Mouse (Mus musculus) neural tube, embryonic 11.5 days (tissue): ENCODE data around the gene Yap1. TPM values are rescaled to one million over a fixed set of nuclear protein-coding genes. Genes with fewer than 3 reads are reported as not detected.

Experiments used
- ATAC-seq: fragments of 200-750 bp; cut with Nextera tagmentation; 2 replicates; pipeline ENCODE4 v1.8.0; 2017; ENCODE audit warnings: moderate number of reproducible peaks, mild to moderate bottlenecking, moderate TSS enrichment, moderate library complexity; ENCODE audit not compliant: insufficient read depth, low FRiP score, low TSS enrichment
- DNase-seq: peaks from one replicate; pipeline ENCODE4 v3.0.0-alpha.2; 2015; ENCODE audit warnings: low spot score
- H3K27ac ChIP-seq: fragments of 300-500 bp; sonication (generic); 2 replicates; pipeline ENCODE4 v1.5.1; 2014; ENCODE audit warnings: low read depth, mild to moderate bottlenecking, low read length
- H3K27me3 ChIP-seq: fragments of 300-500 bp; sonication (generic); 2 replicates; pipeline ENCODE4 v1.6.1; 2014; ENCODE audit warnings: mild to moderate bottlenecking, low read length, mixed read lengths; ENCODE audit not compliant: control insufficient read depth, insufficient read depth
- H3K36me3 ChIP-seq: fragments of 300-500 bp; sonication (generic); 2 replicates; pipeline ENCODE4 v1.6.1; 2014; ENCODE audit warnings: mild to moderate bottlenecking, low read length, moderate library complexity, mixed read lengths; ENCODE audit not compliant: control insufficient read depth, insufficient read depth
- H3K4me1 ChIP-seq: fragments of 300-500 bp; sonication (generic); 2 replicates; pipeline ENCODE4 v1.6.1; 2014; ENCODE audit warnings: low read length, mixed read lengths; ENCODE audit not compliant: control insufficient read depth, insufficient read depth
- H3K4me2 ChIP-seq: fragments of 300-500 bp; sonication (generic); 2 replicates; pipeline ENCODE4 v1.6.1; 2014; ENCODE audit warnings: low read depth, mild to moderate bottlenecking, moderate library complexity
- H3K4me3 ChIP-seq: fragments of 300-500 bp; sonication (generic); 2 replicates; pipeline ENCODE4 v1.5.1; 2014; ENCODE audit warnings: low read depth, low read length
- H3K9ac ChIP-seq: fragments of 300-500 bp; sonication (generic); 2 replicates; pipeline ENCODE4 v1.6.1; 2014; ENCODE audit warnings: mild to moderate bottlenecking, low read length
- H3K9me3 ChIP-seq: fragments of 300-500 bp; sonication (generic); 2 replicates; pipeline ENCODE4 v1.6.1; 2016; ENCODE audit warnings: low read length; ENCODE audit not compliant: control insufficient read depth
- WGBS: fragments of 180-500 bp; shearing (Covaris S2); extraction: QIAGEN DNeasy Blood & Tissue Kit; methylation state at CpG from one replicate; pipeline ENCODE4 v1.1.7; 2014; 5-methylcytosine and 5-hydroxymethylcytosine counted together
- polyA plus RNA-seq: library from polyadenylated mRNA; unstranded; fragments of >200 nt; fragmentation: Nextera tagmentation; extraction: Ambion mirVana; gene quantifications from 2 replicates; pipeline ENCODE4 v1.2.1, GENCODE M21; 2014

The Yap1 gene
- polyA plus RNA-seq, 1 experiment from 2014 or later, result 27.2 TPM

- 93% methylated on average over 7 of the region's 7 CpGs for WGBS
- no peak overlapping the region for H3K4me2 ChIP-seq
- H3K9me3 ChIP-seq, result no peaks in the 10 kb centered on the region
- H3K4me3 ChIP-seq, result no peak overlapping the region
- H3K27ac ChIP-seq, result no peak overlapping the region
- H3K4me1 ChIP-seq, result no peaks in the 10 kb centered on the region
- no peak for ATAC-seq
- no peak for DNase-seq
- H3K27me3 ChIP-seq, result no peaks in the 10 kb centered on the region
- no peak overlapping the region for H3K9ac ChIP-seq
- peaks cover 7% of the 10 kb centered on the region for H3K36me3 ChIP-seq
These were observed 54.2 kb downstream of the Yap1 start for GRCm38 (mm10) chr9:7950211-7950644.

- ATAC-seq, result no peak
- H3K27me3 ChIP-seq, result no peaks in the 10 kb centered on the region
- H3K4me3 ChIP-seq, result no peak overlapping the region
- no peaks in the 10 kb centered on the region for H3K4me1 ChIP-seq
- peaks cover 5% of the 10 kb centered on the region for H3K36me3 ChIP-seq
- H3K4me2 ChIP-seq, result no peak overlapping the region
- WGBS, result 90% methylated on average over 4 of the region's 4 CpGs
- H3K9me3 ChIP-seq, result no peaks in the 10 kb centered on the region
- H3K27ac ChIP-seq, result no peak overlapping the region
- no peak for DNase-seq
- H3K9ac ChIP-seq, result no peak overlapping the region
These were observed 56.5 kb downstream of the Yap1 start for GRCm38 (mm10) chr9:7947946-7948345.

- Histone ChIP-seq H3K4me3 (no peak overlapping the region), H3K9me3 (no peaks in the 10 kb centered on the region), H3K27ac (no peak overlapping the region), H3K4me2 (no peak overlapping the region), H3K27me3 (no peaks in the 10 kb centered on the region), H3K4me1 (no peaks in the 10 kb centered on the region), H3K9ac (no peak overlapping the region), H3K36me3 (peaks cover 2% of the 10 kb centered on the region; the same call in 1 of the 2 replicates)
- 92% methylated on average over 7 of the region's 7 CpGs for WGBS
- DNase-seq, result no peak
- no peak for ATAC-seq
These were observed 60.5 kb downstream of the Yap1 start for GRCm38 (mm10) chr9:7943796-7944462.

GRCm38 (mm10) chr9:7942701-7943100 lies 61.7 kb downstream of the Yap1 start:
- DNase-seq (no peak), ATAC-seq (no peak)
- H3K9me3 ChIP-seq, result no peaks in the 10 kb centered on the region
- 91% methylated on average over 8 of the region's 8 CpGs for WGBS
- H3K4me1 ChIP-seq, result no peaks in the 10 kb centered on the region
- no peak overlapping the region for H3K4me3 ChIP-seq
- no peaks in the 10 kb centered on the region for H3K27me3 ChIP-seq
- H3K9ac ChIP-seq, result no peak overlapping the region
- no peak overlapping the region for H3K4me2 ChIP-seq
- H3K36me3 ChIP-seq, result 0 out of 2 replicates have a peak, but pooled peaks cover 2% of the 10 kb centered on the region
- H3K27ac ChIP-seq, result no peak overlapping the region

GRCm38 (mm10) chr9:7940075-7940474 lies 64.3 kb downstream of the Yap1 start:
- DNase-seq (no peak), ATAC-seq (no peak)
- 95% methylated on average over 4 of the region's 4 CpGs for WGBS
- Histone ChIP-seq H3K27ac (no peak overlapping the region), H3K36me3 (peaks cover 3% of the 10 kb centered on the region; the same call in 1 of the 2 replicates), H3K9me3 (no peaks in the 10 kb centered on the region), H3K9ac (no peak overlapping the region), H3K4me3 (no peak overlapping the region), H3K4me1 (no peaks in the 10 kb centered on the region), H3K4me2 (no peak overlapping the region), H3K27me3 (no peaks in the 10 kb centered on the region)

GRCm38 (mm10) chr9:7934419-7934818 lies 70.0 kb downstream of the Yap1 start:
- no peak overlapping the region for H3K4me2 ChIP-seq
- no peak for DNase-seq
- no peak overlapping the region for H3K9ac ChIP-seq
- no peaks in the 10 kb centered on the region for H3K27me3 ChIP-seq
- H3K27ac ChIP-seq, result no peak overlapping the region
- no peak for ATAC-seq
- 0 out of 2 replicates have a peak, but pooled peaks cover 3% of the 10 kb centered on the region for H3K9me3 ChIP-seq
- 95% methylated on average over 10 of the region's 10 CpGs for WGBS
- H3K36me3 ChIP-seq, result peaks cover 24% of the 10 kb centered on the region
- no peaks in the 10 kb centered on the region for H3K4me1 ChIP-seq
- no peak overlapping the region for H3K4me3 ChIP-seq

GRCm38 (mm10) chr9:7929552-7929951 lies 74.8 kb downstream of the Yap1 start:
- H3K9ac ChIP-seq, result no peak overlapping the region
- no peak overlapping the region for H3K4me3 ChIP-seq
- no peaks in the 10 kb centered on the region for H3K4me1 ChIP-seq
- no peak overlapping the region for H3K27ac ChIP-seq
- H3K4me2 ChIP-seq, result no peak overlapping the region
- 87% methylated on average over 6 of the region's 6 CpGs for WGBS
- DNase-seq (no peak), ATAC-seq (no peak)
- H3K9me3 ChIP-seq, result 0 out of 2 replicates have a peak, but pooled peaks cover 3% of the 10 kb centered on the region
- H3K27me3 ChIP-seq, result no peaks in the 10 kb centered on the region
- H3K36me3 ChIP-seq, result peaks cover 20% of the 10 kb centered on the region

- Histone ChIP-seq H3K9me3 (0 out of 2 replicates have a peak, but pooled peaks cover 3% of the 10 kb centered on the region), H3K27me3 (no peaks in the 10 kb centered on the region), H3K27ac (no peak overlapping the region), H3K4me3 (no peak overlapping the region), H3K4me2 (no peak overlapping the region), H3K9ac (no peak overlapping the region), H3K36me3 (peaks cover 13% of the 10 kb centered on the region), H3K4me1 (no peaks in the 10 kb centered on the region)
- 91% methylated on average over 3 of the region's 3 CpGs for WGBS
- no peak for DNase-seq
- ATAC-seq, result no peak
These were observed 75.5 kb downstream of the Yap1 start for GRCm38 (mm10) chr9:7928866-7929265.

GRCm38 (mm10) chr9:7928207-7928793 lies 76.1 kb downstream of the Yap1 start:
- no peak for DNase-seq
- Histone ChIP-seq H3K27me3 (no peaks in the 10 kb centered on the region), H3K9ac (no peak overlapping the region), H3K27ac (no peak overlapping the region), H3K36me3 (peaks cover 10% of the 10 kb centered on the region), H3K4me1 (no peaks in the 10 kb centered on the region), H3K9me3 (0 out of 2 replicates have a peak, but pooled peaks cover 3% of the 10 kb centered on the region), H3K4me3 (no peak overlapping the region), H3K4me2 (no peak overlapping the region)
- 95% methylated on average over 3 of the region's 3 CpGs for WGBS
- no peak for ATAC-seq
